Mouse (Mus musculus): ENCODE results near the gene Rgs12.

Gene Rgs12

GRCm38 (mm10) chr5:35033619-35034018 lies 84.4 kb downstream of the Rgs12 start:
- DNase-seq, result no peak

GRCm38 (mm10) chr5:35035141-35035540 lies 85.9 kb downstream of the Rgs12 start:
- DNase-seq, result no peak

- no peak for DNase-seq
Measured at GRCm38 (mm10) chr5:35035795-35036194, 86.5 kb downstream of the Rgs12 start.

GRCm38 (mm10) chr5:35037438-35037837 lies 88.2 kb downstream of the Rgs12 start:
- DNase-seq, result no peak

GRCm38 (mm10) chr5:35041268-35041829 lies 92.1 kb downstream of the Rgs12 start, which contains the start of gene Hgfac:
Hgfac (plus strand) TSS chr5:35041509.
- DNase-seq, result no peak

- DNase-seq, result no peak
Measured at GRCm38 (mm10) chr5:35042431-35043109, 93.3 kb downstream of the Rgs12 start.

GRCm38 (mm10) chr5:35043110-35043451 lies 93.8 kb downstream of the Rgs12 start:
- DNase-seq, result peak; percentile 74

GRCm38 (mm10) chr5:35050541-35050940 lies 101.3 kb downstream of the Rgs12 start:
- no peak for DNase-seq

GRCm38 (mm10) chr5:35054628-35055027 lies 105.4 kb downstream of the Rgs12 start:
- DNase-seq, result no peak

GRCm38 (mm10) chr5:35055076-35055475 lies 105.8 kb downstream of the Rgs12 start:
- DNase-seq, result no peak

- peak; percentile 60 for DNase-seq
Measured at GRCm38 (mm10) chr5:35056604-35057432, 107.6 kb downstream of the Rgs12 start, which contains the start of gene Dok7. Dok7 (plus strand) TSS chr5:35056766.

GRCm38 (mm10) chr5:35057582-35057981 lies 108.3 kb downstream of the Rgs12 start:
- DNase-seq, result no peak

GRCm38 (mm10) chr5:35058216-35058615 lies 109.0 kb downstream of the Rgs12 start:
- no peak for DNase-seq

- DNase-seq, result no peak
Measured at GRCm38 (mm10) chr5:35060098-35060497, 110.9 kb downstream of the Rgs12 start.

- DNase-seq, result no peak
Measured at GRCm38 (mm10) chr5:35069841-35070240, 120.6 kb downstream of the Rgs12 start.

GRCm38 (mm10) chr5:35070314-35070713 lies 121.1 kb downstream of the Rgs12 start:
- DNase-seq, result no peak

- DNase-seq, result no peak
Measured at GRCm38 (mm10) chr5:35070953-35071352, 121.7 kb downstream of the Rgs12 start.

GRCm38 (mm10) chr5:35071855-35072254 lies 122.6 kb downstream of the Rgs12 start:
- DNase-seq, result no peak

GRCm38 (mm10) chr5:35073235-35073634 lies 124.0 kb downstream of the Rgs12 start:
- DNase-seq, result no peak

GRCm38 (mm10) chr5:35073992-35074391 lies 124.7 kb downstream of the Rgs12 start:
- DNase-seq, result no peak

GRCm38 (mm10) chr5:35076369-35076768 lies 127.1 kb downstream of the Rgs12 start:
- DNase-seq, result no peak

GRCm38 (mm10) chr5:35079101-35079500 lies 129.9 kb downstream of the Rgs12 start:
- DNase-seq, result no peak

- no peak for DNase-seq
Measured at GRCm38 (mm10) chr5:35084913-35085312, 135.7 kb downstream of the Rgs12 start.
